Mouse (Mus musculus): ENCODE measurements around the gene Nrros. TPM values are rescaled to one million over a fixed set of nuclear protein-coding genes. Genes with fewer than 3 reads are reported as not detected.

The Nrros gene
- polyA plus RNA-seq (2015; fragmentation: Nextera tagmentation; extraction: Ambion mirVana), result 8.2 TPM in 2 replicates

DNA sequence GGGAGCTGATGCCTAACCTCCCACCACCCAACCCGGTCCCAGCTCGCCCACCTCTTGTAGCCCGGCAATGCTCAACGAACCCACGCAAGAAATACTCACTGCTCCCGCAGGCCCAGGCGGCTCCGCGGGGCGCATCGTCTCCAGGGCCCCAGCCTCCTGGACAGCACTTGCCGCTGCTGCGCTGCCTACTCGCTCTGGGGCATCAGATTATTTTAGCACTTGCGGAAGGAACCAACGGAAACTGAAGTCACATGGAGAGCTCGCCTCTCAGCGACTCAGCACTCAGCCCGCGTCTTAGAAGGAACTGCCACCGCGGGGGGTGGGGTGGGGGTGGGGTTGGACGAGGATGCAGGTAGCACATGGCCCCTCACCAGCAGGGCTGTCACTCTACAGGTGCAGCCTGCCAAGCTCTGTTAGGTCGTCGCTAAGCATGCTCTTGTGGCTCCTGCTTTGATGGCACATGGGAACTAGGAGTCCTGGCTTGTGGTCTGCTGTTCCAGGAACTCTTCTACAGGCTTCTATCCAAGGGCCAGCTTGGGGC is at the start of gene Nrros:
Nrros (minus strand) TSS at position 314 of the 541 bp plus-strand sequence.
- Histone ChIP-seq H3K9ac (ENCODE audit: low read length) (peak within 1 kb of the TSS; percentile 52; the same call in 1 of the 2 replicates), H3K27me3 (ENCODE audit: control insufficient read depth, insufficient read depth, low read length) (no peaks in the 10 kb centered on the region), H3K4me3 (ENCODE audit: low read depth, low read length) (peak within 1 kb of the TSS; percentile 34), H3K9me3 (ENCODE audit: control insufficient read depth, low read length) (no peaks in the 10 kb centered on the region), H3K27ac (replicated peaks) (peak within 1 kb of the TSS; percentile 25; the same call in 1 of the 2 replicates), H3K4me2 (replicated peaks; ENCODE audit: low read depth) (peak within 1 kb of the TSS; percentile 52), H3K36me3 (ENCODE audit: control insufficient read depth, insufficient read depth, low read length) (no peaks in the 10 kb centered on the region), H3K4me1 (replicated peaks; ENCODE audit: control insufficient read depth, insufficient read depth) (0 out of 2 replicates have a peak, but pooled peaks cover 4% of the 10 kb centered on the region)
- TF ChIP-seq CTCF (IDR thresholded peaks at IDR 0.05; ENCODE audit: low read depth) (no peak), EP300 (optimal IDR thresholded peaks at IDR 0.05) (no peak)
- ATAC-seq (ENCODE audit: low FRiP score, low TSS enrichment) (0 out of 2 replicates have a peak, but pooled peaks have one; percentile 35), DNase-seq (ENCODE audit: low spot score) (peak; percentile 46)
- 2% methylated on average over 25 of the region's 25 CpGs for WGBS

- Histone ChIP-seq H3K27ac (replicated peaks) (no peak overlapping the region), H3K4me3 (ENCODE audit: low read depth, low read length) (no peak overlapping the region), H3K9me3 (ENCODE audit: control insufficient read depth, low read length) (no peaks in the 10 kb centered on the region), H3K9ac (ENCODE audit: low read length) (no peak overlapping the region), H3K4me2 (replicated peaks; ENCODE audit: low read depth) (no peak overlapping the region), H3K36me3 (ENCODE audit: control insufficient read depth, insufficient read depth, low read length) (no peaks in the 10 kb centered on the region), H3K27me3 (ENCODE audit: control insufficient read depth, insufficient read depth, low read length) (no peaks in the 10 kb centered on the region), H3K4me1 (replicated peaks; ENCODE audit: control insufficient read depth, insufficient read depth) (no peaks in the 10 kb centered on the region)
- TF ChIP-seq EP300 (optimal IDR thresholded peaks at IDR 0.05) (no peak), CTCF (IDR thresholded peaks at IDR 0.05; ENCODE audit: low read depth) (no peak)
- DNase-seq (ENCODE audit: low spot score), result no peak
- no peak for ATAC-seq (ENCODE audit: low FRiP score, low TSS enrichment)
- WGBS, result 71% methylated on average over 17 of the region's 17 CpGs
Observed at GRCm38 (mm10) chr16:32214804-32215576, 49.6 kb upstream of the Nrros start.

- H3K4me3 ChIP-seq (ENCODE audit: low read depth, low read length), result no peak overlapping the region
- ATAC-seq (ENCODE audit: low FRiP score, low TSS enrichment), result no peak
- H3K9ac ChIP-seq (ENCODE audit: low read length), result no peak overlapping the region
- no peak overlapping the region for H3K27ac ChIP-seq (replicated peaks)
- no peaks in the 10 kb centered on the region for H3K27me3 ChIP-seq (ENCODE audit: control insufficient read depth, insufficient read depth, low read length)
- H3K36me3 ChIP-seq (ENCODE audit: control insufficient read depth, insufficient read depth, low read length), result no peaks in the 10 kb centered on the region
- H3K4me1 ChIP-seq (replicated peaks; ENCODE audit: control insufficient read depth, insufficient read depth), result no peaks in the 10 kb centered on the region
- H3K9me3 ChIP-seq (ENCODE audit: control insufficient read depth, low read length), result no peaks in the 10 kb centered on the region
- no peak for TF ChIP-seq CTCF (IDR thresholded peaks at IDR 0.05; ENCODE audit: low read depth)
- TF ChIP-seq EP300 (optimal IDR thresholded peaks at IDR 0.05), result no peak
- H3K4me2 ChIP-seq (replicated peaks; ENCODE audit: low read depth), result no peak overlapping the region
- no peak for DNase-seq (ENCODE audit: low spot score)
Observed at GRCm38 (mm10) chr16:32214156-32214555, 48.8 kb upstream of the Nrros start.

- no peak overlapping the region for H3K9ac ChIP-seq (ENCODE audit: low read length)
- DNase-seq (ENCODE audit: low spot score), result no peak
- no peak overlapping the region for H3K27ac ChIP-seq (replicated peaks)
- TF ChIP-seq EP300 (optimal IDR thresholded peaks at IDR 0.05) (no peak), CTCF (IDR thresholded peaks at IDR 0.05; ENCODE audit: low read depth) (peak; percentile 53)
- ATAC-seq (ENCODE audit: low FRiP score, low TSS enrichment), result no peak
- no peak overlapping the region for H3K4me3 ChIP-seq (ENCODE audit: low read depth, low read length)
- no peaks in the 10 kb centered on the region for H3K4me1 ChIP-seq (replicated peaks; ENCODE audit: control insufficient read depth, insufficient read depth)
- WGBS, result 60% methylated on average over 3 of the region's 3 CpGs
- no peaks in the 10 kb centered on the region for H3K36me3 ChIP-seq (ENCODE audit: control insufficient read depth, insufficient read depth, low read length)
- no peaks in the 10 kb centered on the region for H3K9me3 ChIP-seq (ENCODE audit: control insufficient read depth, low read length)
- H3K27me3 ChIP-seq (ENCODE audit: control insufficient read depth, insufficient read depth, low read length), result no peaks in the 10 kb centered on the region
- H3K4me2 ChIP-seq (replicated peaks; ENCODE audit: low read depth), result no peak overlapping the region
Observed at GRCm38 (mm10) chr16:32204902-32205301, 39.5 kb upstream of the Nrros start.

- no peaks in the 10 kb centered on the region for H3K9me3 ChIP-seq (ENCODE audit: control insufficient read depth, low read length)
- H3K4me3 ChIP-seq (ENCODE audit: low read depth, low read length), result no peak overlapping the region
- TF ChIP-seq CTCF (IDR thresholded peaks at IDR 0.05; ENCODE audit: low read depth) (peak; percentile 58), EP300 (optimal IDR thresholded peaks at IDR 0.05) (no peak)
- no peak overlapping the region for H3K27ac ChIP-seq (replicated peaks)
- no peak overlapping the region for H3K9ac ChIP-seq (ENCODE audit: low read length)
- WGBS, result 71% methylated on average over 6 of the region's 6 CpGs
- H3K27me3 ChIP-seq (ENCODE audit: control insufficient read depth, insufficient read depth, low read length), result no peaks in the 10 kb centered on the region
- H3K4me1 ChIP-seq (replicated peaks; ENCODE audit: control insufficient read depth, insufficient read depth), result no peaks in the 10 kb centered on the region
- ATAC-seq (ENCODE audit: low FRiP score, low TSS enrichment) (no peak), DNase-seq (ENCODE audit: low spot score) (peak; percentile 29)
- H3K4me2 ChIP-seq (replicated peaks; ENCODE audit: low read depth), result no peak overlapping the region
- no peaks in the 10 kb centered on the region for H3K36me3 ChIP-seq (ENCODE audit: control insufficient read depth, insufficient read depth, low read length)
Observed at GRCm38 (mm10) chr16:32202681-32203080, 37.3 kb upstream of the Nrros start.

DNA sequence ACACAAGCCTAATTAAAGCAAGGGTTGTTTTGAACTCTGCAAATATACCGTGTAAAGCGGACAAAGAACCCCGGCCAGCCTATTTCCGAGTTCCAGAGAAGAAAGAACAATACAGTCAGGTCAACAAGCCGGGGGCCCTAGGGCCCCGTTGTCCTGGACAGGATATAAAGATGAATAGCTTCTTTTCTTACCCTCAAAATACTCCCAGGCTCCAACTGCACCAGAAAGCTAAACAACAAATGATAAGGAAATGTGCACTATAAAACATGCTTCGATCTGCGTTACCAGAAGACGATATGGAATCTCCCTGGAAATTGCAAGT is 35.6 kb upstream of the Nrros start:
- H3K4me2 ChIP-seq (replicated peaks; ENCODE audit: low read depth), result 0 out of 2 replicates have a peak overlapping the region, but pooled peaks have one; percentile 20
- H3K4me1 ChIP-seq (replicated peaks; ENCODE audit: control insufficient read depth, insufficient read depth), result no peaks in the 10 kb centered on the region
- DNase-seq (ENCODE audit: low spot score) (no peak), ATAC-seq (ENCODE audit: low FRiP score, low TSS enrichment) (0 out of 2 replicates have a peak, but pooled peaks have one; percentile 2)
- H3K4me3 ChIP-seq (ENCODE audit: low read depth, low read length), result no peak overlapping the region
- no peaks in the 10 kb centered on the region for H3K27me3 ChIP-seq (ENCODE audit: control insufficient read depth, insufficient read depth, low read length)
- H3K27ac ChIP-seq (replicated peaks), result peak overlapping the region; percentile 3; the same call in 1 of the 2 replicates
- no peak for TF ChIP-seq CTCF (IDR thresholded peaks at IDR 0.05; ENCODE audit: low read depth)
- no peak for TF ChIP-seq EP300 (optimal IDR thresholded peaks at IDR 0.05)
- no peaks in the 10 kb centered on the region for H3K36me3 ChIP-seq (ENCODE audit: control insufficient read depth, insufficient read depth, low read length)
- no peak overlapping the region for H3K9ac ChIP-seq (ENCODE audit: low read length)
- WGBS, result 59% methylated on average over 9 of the region's 9 CpGs
- no peaks in the 10 kb centered on the region for H3K9me3 ChIP-seq (ENCODE audit: control insufficient read depth, low read length)

Data from stomach, postnatal 0 days (tissue).